Mouse (Mus musculus): ENCODE results near the gene Gcm1.
A peak's percentile ranks its signal among the peaks of the same experiment; 100 is the strongest.

Gene Gcm1

DNA sequence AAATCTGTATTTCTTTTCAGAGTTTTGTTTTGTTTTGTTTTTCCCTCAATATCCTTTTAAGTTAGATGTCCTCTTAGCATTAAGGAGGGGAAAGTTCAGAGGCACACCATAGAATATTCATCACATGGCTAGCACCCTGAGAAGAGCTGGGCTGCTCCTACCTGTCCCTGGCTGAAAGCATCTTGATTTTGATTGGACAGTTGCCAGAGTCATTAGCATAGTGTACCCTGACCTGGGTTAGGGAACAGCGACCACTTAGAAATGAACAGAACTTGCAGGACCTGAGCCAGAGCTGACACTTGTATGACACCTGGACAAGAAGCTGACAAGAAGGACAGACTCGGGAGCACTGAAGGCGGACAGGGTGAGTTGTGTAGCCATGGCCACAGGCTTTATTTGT is at the start of gene Gcm1:
TSS of gene Gcm1 (plus strand) at position 248 of the 400 bp plus-strand sequence.
- DNase-seq (ENCODE audit: low read depth, low spot score), result no peak

DNA sequence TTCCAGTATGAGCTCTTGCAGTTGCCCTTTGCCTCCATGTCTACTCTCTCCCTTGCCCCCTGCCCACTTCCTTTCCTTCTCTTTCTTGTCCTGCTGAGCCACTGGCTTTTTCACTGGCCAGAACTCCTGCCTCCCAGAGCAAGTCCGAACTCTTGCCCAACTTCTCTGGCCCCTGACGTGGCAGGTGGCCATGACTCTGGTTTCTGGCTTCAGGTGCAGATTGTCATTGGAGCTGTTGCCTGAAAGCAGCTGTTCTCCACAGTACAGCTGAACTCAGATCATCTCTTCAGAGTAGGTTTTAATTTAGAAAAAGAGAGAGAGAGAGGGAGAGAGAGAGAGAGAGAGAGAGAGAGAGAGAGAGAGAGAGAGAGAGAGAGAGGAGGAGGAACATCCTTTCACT is 48.4 kb upstream of the Gcm1 start:
- DNase-seq (ENCODE audit: low read depth, low spot score), result no peak

DNA sequence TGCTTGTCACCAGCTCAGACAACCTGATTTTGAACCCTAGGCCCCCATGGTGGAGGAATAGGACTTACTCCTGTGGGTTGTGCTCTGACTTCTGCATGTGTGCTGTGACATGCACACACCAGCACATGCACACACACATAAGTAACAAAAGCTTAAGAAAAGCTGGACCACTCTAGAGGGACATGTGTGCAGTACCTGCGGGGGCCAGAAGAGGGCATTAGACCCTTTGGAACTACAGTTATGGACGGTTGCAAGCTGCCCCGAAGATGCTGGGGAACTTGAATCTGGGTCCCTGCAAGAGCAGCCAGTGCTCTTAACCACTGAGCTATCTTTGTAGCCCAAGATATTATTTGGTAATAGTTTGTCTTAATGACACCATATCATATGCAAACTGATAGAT is 46.2 kb upstream of the Gcm1 start:
- no peak for DNase-seq (ENCODE audit: low read depth, low spot score)

DNA sequence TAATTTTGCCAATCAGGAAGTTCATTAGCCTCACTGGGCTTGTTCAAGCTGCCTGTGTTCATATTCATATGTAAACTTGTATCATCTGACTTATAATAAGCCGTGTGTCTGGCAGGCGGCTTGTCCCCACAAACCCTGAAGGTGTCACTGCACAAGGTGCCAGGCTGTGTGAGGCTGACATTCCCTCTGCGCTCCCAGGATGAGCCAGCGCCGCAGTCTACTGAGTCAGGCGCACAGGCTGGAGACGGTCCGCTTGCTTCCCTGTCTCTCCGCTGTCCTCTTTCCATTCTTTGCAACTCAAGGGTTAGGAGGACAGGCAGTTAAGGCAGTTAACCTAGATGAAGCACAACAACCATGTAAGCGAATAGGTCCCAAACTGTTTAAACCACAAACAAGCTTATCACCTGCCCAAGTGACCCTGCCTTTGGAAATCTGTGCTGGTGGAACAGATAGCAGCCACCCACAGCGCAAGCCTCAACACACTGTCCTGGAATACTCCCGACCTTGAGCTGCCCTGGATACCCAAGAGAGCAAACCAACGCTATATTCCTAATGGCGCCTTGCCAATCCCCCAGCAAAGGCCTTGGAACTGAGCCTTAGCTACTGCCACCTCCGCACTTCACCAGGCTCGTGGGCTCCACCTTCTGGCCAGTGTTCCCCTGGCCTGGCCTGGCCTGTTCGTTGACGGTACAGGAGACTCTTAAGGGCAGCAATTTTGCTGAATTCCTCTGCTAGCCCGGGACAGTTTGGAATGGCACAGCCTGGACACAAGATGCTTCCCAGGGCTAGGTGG is 45.3 kb upstream of the Gcm1 start:
- peak; percentile 86 for DNase-seq (ENCODE audit: low read depth, low spot score)

DNA sequence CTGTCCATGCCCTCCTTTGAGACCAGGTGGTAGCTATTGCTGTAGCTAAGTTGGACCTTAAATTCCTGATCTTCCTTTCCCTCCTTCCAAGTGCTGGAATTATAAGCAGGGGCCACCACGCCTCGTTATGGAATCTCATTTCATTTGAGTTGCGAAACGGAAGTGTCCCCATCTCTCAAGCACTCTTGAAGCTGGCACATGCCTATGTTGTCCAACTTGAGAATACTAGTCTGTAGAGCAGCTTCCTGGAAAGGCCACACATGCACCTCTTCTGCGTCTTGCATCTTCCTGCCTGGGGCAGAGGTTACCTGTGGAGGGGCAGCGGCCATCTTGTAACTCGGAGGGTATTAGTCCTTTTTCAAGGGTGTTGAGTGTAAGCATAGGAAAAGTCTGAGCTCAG is 42.3 kb upstream of the Gcm1 start:
- DNase-seq (ENCODE audit: low read depth, low spot score), result no peak

DNA sequence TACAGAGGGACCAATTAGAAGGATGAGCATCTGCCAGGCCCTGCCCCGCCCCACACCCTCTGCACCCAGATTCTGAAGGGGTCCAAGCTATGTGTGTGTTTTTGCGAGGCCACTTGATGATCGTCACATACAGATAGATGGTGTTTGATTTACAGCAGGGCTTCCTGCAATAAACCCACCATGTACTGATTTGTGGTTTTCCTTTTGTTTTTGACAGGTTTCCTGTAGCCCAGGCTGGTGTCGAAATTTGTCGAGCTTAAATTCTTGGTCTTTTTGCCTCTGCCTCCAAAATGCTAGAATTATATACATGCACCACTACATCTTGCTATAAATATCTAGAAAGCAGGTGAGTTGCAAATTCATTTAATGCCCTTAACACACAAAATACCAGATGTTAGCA is 41.5 kb upstream of the Gcm1 start:
- no peak for DNase-seq (ENCODE audit: low read depth, low spot score)

DNA sequence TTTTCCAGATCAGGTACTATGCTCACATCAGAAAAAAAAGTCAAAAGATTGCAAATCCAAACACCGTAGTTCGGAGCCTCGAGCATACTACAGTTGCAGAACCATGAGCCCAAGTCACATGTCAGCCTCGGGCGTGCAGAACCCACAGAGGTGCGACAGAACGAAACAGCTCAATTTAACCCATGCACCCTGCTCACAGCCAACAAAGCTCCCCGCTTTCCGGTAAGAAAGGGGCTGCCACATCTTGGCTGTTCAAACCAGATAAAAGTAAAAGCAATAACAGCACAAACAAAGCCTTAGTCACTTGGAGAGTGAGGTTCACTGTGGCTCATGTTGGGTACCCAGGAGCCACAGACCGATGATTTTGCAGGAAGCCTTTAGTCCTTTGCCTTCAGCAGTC is 41.0 kb upstream of the Gcm1 start:
- DNase-seq (ENCODE audit: low read depth, low spot score), result no peak

DNA sequence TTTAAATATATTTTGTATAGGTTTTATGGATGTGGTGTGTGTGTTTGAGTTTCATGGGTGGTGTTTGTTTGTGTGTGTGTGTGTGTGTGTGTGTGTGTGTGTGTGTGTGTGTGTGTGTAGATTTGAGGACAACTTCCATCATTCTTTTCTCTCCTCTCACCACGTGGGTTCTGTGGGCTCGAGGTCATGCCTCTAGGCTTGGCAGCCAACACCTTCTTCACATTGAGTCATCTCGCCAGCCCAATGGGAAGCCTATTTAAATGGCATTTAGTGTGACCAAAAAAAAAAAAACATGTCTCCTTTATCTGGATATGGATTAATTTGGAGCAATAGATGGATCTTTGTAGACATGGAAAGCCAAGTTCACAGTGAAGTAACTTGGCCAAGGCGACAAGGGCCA is 39.7 kb upstream of the Gcm1 start:
- DNase-seq (ENCODE audit: low read depth, low spot score), result no peak

DNA sequence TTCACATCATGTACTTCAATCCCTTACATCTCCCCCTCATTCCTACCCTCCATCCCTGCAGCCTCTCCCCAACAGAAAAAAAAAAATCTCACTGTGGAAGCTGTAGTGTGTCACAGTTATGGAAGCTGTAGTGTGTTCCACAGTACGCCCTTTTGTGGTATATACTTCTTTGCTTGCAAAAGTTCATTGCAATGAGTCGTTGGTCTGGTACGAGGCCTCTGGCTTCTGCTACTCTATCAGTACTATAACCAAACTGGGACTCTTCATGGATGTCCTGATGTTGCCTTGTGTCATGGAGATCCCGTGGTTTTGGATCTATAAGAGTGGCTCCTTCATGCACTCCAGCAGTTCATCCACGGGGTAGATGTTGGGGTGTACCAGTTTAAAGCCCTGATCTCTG is 39.0 kb upstream of the Gcm1 start:
- no peak for DNase-seq (ENCODE audit: low read depth, low spot score)

DNA sequence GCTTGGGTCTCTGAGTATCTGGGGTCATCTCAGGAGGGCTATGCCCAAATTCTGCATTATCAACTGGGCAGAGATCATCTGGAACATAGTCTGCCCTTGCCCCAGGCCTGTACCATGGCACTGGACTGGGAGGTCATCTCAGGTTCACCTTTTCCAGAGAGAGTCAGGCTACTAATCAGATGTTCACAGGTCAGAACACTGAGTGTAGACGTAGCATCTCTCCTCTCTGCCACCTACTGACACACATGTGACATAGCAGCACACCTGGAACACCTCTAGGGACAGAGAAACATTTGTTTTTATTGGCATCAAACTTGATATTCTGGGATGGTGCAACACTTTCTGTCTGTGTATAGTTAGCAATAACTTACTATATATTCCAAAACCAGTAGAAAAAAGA is 37.9 kb upstream of the Gcm1 start:
- no peak for DNase-seq (ENCODE audit: low read depth, low spot score)

DNA sequence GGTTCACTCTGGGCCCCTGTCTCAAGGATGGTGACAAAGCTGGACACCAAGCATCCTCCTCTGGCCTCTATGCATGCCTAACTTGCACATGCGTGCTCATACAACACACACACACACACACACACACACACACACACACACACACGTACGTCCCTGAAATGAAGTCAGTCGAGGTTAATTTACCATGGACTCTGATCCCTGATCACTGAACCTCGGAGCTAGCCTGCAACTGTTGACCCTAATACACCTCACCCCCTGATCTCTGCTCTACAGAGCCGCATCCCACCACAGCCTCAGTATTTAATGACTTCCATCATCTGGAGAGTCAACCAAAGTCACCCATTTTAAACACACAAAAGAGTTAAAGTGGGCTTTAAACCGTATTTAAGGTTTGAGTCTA is 35.9 kb upstream of the Gcm1 start:
- DNase-seq (ENCODE audit: low read depth, low spot score), result no peak

DNA sequence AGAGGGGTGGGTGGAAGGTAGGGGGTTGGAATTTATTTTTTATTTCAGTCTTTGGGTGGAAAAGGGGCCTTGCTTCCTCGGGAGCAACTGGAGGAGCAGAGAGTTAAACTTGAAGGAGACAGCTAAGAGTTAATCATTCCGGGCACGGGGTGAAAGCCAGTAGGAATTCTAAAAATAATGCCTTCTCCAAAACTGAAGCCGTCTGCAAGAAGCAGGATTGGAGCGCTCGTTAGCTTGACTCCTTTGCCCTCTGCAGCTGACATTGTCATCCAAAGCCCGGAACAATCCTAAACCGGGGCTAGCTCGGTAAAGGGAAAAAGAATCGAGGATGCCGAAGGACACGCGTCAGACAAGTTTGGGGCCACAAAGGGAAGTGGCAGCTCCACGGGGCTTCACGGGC is 35.4 kb upstream of the Gcm1 start:
- peak; percentile 27 for DNase-seq (ENCODE audit: low read depth, low spot score)

DNA sequence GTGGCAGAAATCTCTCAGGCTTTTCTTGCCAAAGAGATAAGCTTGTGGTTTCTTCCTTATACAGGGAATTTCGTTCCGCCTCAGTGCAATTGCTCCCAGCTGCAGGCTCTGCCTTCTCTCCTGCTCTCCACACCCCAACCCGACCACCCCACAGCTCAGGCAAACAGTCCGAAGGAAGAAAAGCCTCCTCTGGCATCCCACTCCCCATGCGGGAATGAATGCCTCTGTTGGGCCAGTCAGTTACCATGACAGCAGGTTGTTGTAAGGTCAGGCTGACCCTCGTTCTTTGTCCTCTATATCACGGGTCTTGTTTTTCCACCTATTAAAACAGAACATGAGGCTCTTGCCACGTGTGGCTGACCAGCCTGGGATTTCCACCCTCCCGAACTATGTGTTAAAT is 30.5 kb upstream of the Gcm1 start:
- DNase-seq (ENCODE audit: low read depth, low spot score), result no peak

DNA sequence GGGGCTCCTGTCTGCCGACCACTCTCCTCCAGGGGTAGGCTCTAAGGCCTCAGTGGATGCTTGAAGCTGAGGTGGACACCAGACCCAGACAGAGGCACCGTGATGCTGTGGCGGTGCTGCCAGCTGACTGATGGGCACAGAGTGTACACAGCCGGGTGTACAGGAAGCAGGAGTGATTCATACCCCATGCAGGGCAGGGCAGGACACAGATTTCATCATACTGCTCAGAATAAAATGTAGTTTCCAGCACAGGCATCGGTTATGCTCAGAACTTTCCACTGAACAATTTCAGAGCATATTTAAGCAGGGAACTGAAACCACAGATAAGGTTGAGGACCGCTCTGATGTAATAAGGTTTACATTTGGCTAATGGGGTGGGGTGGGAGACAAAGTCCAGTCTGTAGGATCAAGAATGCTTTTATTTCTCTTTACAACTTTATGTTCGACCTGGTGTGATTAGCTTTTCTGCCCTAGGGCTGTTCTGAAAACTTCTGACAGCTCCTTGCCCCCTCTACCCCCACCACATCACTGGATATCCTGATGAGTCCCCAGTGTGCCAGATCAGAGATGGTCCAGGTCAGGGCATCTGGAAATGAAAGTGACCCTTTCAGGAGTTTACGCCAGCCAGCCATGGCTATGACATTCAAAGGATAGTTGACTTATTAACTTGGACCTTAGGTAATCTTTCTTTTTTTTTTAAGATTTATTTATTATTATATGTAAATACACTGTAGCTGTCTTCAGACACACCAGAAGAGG is 29.4 kb upstream of the Gcm1 start:
- DNase-seq (ENCODE audit: low read depth, low spot score), result peak; percentile 63

DNA sequence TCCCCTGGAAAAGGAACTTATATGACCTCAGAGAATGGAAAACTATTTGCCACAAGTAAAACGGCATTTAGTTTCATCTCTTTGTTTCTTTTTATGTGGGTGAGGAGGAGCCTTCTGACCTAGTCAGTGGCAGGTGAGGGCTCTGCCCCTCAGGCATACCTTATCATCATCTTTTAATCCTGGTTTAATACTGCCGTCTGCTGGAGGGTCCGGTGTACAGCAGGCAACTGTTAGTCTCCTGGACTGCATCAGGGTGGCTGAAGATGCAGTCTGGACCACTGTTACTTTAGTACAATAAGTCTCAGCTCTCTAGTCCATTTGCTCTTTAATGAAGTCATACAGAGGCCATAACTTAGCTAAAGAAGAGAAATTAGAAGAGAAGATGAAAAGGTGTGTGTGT is 26.9 kb upstream of the Gcm1 start:
- DNase-seq (ENCODE audit: low read depth, low spot score), result peak; percentile 57

DNA sequence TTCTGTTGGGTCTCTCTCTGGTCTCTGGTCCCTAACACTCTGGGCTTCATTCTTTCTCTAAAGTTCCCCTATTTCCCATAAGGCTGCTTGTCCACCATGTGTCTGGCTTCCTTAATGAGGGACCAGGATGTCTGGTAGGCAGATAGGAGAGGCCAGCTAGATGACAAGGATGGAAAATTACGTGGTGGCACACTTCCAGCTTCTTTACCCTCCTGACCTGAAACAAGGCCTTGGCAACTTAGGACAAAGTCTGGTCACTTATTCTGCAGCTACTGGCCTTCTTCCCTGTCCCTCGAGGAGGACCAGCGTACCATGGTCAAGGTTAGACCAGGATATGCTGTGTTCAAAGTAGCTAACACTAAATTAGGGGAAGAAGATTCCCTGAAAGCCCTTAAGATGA is 24.6 kb upstream of the Gcm1 start:
- no peak for DNase-seq (ENCODE audit: low read depth, low spot score)

DNA sequence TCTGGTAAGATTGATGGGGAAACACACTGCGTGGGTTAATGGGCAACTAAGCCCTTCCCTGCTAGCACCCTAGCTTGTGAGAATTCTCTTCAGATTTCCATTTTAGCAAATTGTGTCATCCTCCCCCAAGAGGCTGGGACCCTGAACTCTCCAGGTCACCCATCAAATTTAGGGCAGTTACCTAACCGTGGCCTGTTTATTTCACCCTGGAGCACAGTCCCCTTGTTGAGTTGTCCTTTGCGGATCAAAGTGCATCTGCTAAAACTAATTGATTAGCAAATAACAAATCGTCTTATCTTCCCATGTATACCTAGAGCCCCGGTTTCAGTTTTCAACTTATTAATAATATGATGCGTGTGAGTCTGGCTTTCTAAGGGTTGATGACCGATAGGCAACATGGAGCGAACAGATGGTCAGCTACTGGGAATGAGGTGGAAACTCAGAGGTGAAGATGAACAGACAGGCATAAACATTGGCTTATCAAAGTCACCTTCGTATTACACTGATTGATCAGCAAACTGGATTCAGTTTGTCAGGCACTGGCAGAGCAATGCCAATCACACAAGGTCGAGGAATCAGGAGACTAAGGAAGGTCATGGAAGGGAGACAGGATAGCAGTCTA is 20.8 kb upstream of the Gcm1 start:
- DNase-seq (ENCODE audit: low read depth, low spot score), result no peak

DNA sequence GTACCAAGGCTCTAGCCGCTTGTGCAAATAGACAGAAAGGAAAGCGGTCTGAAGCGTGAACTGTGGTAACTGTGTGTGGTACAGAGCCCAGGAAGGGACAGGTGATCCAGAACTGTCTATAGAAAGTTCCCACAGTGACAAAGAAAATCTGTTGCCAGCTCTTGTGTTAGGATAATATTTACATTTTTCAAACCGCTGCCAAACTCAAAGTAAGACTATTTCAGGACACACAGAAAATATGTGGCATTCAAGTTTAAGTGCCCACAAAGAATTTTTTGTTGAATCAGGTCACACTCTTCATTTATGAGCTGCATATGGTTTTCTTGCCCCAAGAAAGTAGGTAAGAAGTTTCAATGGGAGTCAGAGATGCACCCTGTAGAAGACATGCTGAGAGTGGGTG is 18.8 kb upstream of the Gcm1 start:
- DNase-seq (ENCODE audit: low read depth, low spot score), result no peak

DNA sequence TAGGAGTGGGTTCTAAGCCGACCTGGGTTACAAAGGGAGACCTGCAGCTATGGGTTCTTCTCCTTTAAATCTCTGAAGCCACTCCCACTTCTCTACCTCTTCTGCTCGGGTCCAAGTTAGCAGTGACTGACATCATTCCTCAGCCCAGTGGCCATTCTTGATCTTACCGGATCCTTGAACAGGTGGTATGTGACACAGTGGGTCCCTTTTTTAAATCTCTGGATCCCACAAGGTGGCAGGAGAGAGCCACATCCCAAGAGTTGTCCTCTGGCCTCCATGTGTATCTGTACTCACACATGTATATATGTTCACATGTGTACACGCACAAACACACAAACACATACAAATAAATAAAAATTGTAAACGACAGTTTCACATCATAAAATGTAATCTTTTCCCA is 16.4 kb upstream of the Gcm1 start:
- DNase-seq (ENCODE audit: low read depth, low spot score), result no peak

DNA sequence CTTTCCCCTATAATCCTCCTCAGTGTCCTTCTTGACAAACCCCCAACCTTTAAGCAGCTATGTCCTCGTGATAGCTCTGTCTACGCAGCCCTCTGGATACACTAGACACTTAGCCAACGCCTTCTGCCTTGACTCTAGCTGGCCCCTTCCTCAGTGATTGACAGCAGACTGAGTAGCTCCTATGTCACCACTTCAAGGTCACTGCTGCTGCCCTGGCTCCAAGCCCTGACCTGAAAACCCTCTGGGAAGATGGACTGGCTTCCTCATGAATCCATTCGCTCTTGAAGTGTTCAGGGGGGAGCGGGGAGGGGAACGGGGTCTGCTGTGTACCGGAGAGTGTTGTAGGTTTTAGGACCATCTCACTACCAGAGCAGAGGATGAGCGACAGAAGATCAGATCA is 15.9 kb upstream of the Gcm1 start:
- DNase-seq (ENCODE audit: low read depth, low spot score), result no peak

DNA sequence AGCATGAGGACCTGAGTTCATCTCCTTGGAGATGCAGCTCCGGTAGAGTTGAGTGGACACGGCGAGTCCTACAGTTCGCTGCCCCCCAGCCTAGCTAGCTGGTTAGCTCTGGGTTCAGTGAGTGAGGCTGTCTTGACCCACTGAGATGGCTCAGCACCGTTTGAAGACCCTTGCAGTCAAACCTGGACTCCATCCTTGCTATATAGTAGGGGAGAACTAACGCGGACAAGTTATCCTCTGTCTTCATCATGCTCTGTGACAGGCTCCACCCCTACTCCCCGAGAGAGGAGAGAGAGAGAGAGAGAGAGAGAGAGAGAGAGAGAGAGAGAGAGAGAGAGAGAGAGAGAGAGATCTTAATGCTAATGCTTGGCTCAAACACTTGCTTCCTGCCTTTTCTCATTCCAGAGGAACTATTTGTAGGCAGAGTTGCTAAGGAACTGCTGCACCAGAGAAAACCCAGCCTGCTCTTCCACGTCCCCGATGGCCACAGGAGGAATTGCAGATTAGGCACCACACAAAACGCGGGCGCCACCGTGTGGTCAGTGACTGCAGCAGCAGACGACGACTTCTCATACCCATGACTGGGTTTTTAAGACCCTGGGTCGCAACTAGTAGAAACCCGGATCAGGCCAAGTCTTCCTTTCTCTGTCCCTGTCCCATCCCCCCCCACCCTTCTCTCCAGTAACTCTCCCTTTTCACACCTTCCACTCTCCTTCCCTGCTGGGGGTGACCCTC is 12.8 kb upstream of the Gcm1 start:
- DNase-seq (ENCODE audit: low read depth, low spot score), result peak; percentile 94

DNA sequence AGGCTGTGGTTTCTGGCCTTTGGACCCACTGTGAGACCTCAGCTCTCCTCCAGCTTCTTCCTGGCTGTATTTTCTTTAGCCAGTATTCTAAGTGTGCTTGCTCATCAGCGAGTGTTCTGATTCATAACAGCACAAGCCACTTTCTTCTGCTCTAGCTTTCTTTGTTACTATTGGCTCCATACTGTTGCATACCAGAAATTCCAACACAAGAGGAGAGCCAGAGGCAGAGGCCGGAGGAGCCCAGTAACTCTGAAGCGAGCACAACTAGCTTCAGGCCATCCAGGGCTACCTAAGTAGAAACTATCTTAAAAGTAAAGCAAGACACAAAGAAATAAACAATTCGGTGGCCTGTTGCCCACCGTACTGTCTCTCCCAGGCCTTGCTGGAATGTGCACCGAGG is 6.6 kb upstream of the Gcm1 start:
- DNase-seq (ENCODE audit: low read depth, low spot score), result no peak
